Mouse (Mus musculus): Measurements from ENCODE around the gene Bloc1s4.

The Bloc1s4 gene

GRCm38 (mm10) chr5:36739829-36740228, 8.6 kb downstream of the Bloc1s4 start:
- no peak for DNase-seq (ENCODE audit: low spot score)

- no peak for DNase-seq (ENCODE audit: low spot score)
These were observed 9.4 kb downstream of the Bloc1s4 start for GRCm38 (mm10) chr5:36738799-36739615.

GRCm38 (mm10) chr5:36737765-36738164, 10.7 kb downstream of the Bloc1s4 start:
- DNase-seq (ENCODE audit: low spot score) = no peak

- DNase-seq (ENCODE audit: low spot score) = peak; percentile 47
These were observed 12.4 kb downstream of the Bloc1s4 start for GRCm38 (mm10) chr5:36736009-36736408.

GRCm38 (mm10) chr5:36735106-36735505, 13.3 kb downstream of the Bloc1s4 start:
- DNase-seq (ENCODE audit: low spot score) = no peak

- DNase-seq (ENCODE audit: low spot score) = no peak
These were observed 15.0 kb downstream of the Bloc1s4 start for GRCm38 (mm10) chr5:36733405-36733804.

GRCm38 (mm10) chr5:36731901-36732652, 16.4 kb downstream of the Bloc1s4 start:
- DNase-seq (ENCODE audit: low spot score) = no peak

GRCm38 (mm10) chr5:36730689-36731088, 17.8 kb downstream of the Bloc1s4 start:
- no peak for DNase-seq (ENCODE audit: low spot score)

- DNase-seq (ENCODE audit: low spot score) = no peak
These were observed 18.5 kb downstream of the Bloc1s4 start for GRCm38 (mm10) chr5:36729923-36730322.

- DNase-seq (ENCODE audit: low spot score) = no peak
These were observed 19.4 kb downstream of the Bloc1s4 start for GRCm38 (mm10) chr5:36729086-36729473.

- no peak for DNase-seq (ENCODE audit: low spot score)
These were observed 19.9 kb downstream of the Bloc1s4 start for GRCm38 (mm10) chr5:36728403-36729085.

GRCm38 (mm10) chr5:36727776-36728175, 20.7 kb downstream of the Bloc1s4 start:
- DNase-seq (ENCODE audit: low spot score) = no peak

GRCm38 (mm10) chr5:36727136-36727535, 21.3 kb downstream of the Bloc1s4 start:
- DNase-seq (ENCODE audit: low spot score) = no peak

GRCm38 (mm10) chr5:36726387-36726801, 22.1 kb downstream of the Bloc1s4 start:
- no peak for DNase-seq (ENCODE audit: low spot score)

GRCm38 (mm10) chr5:36725861-36726260, 22.6 kb downstream of the Bloc1s4 start:
- DNase-seq (ENCODE audit: low spot score) = no peak

- no peak for DNase-seq (ENCODE audit: low spot score)
These were observed 24.2 kb downstream of the Bloc1s4 start for GRCm38 (mm10) chr5:36724274-36724673.

GRCm38 (mm10) chr5:36723356-36723755, 25.1 kb downstream of the Bloc1s4 start:
- DNase-seq (ENCODE audit: low spot score) = no peak

- DNase-seq (ENCODE audit: low spot score) = no peak
These were observed 26.0 kb downstream of the Bloc1s4 start for GRCm38 (mm10) chr5:36722415-36722856.

- no peak for DNase-seq (ENCODE audit: low spot score)
These were observed 27.6 kb downstream of the Bloc1s4 start for GRCm38 (mm10) chr5:36720710-36721375.

GRCm38 (mm10) chr5:36720219-36720618, 28.2 kb downstream of the Bloc1s4 start:
- DNase-seq (ENCODE audit: low spot score) = no peak

GRCm38 (mm10) chr5:36719601-36720000, 28.8 kb downstream of the Bloc1s4 start:
- DNase-seq (ENCODE audit: low spot score) = no peak

- no peak for DNase-seq (ENCODE audit: low spot score)
These were observed 29.3 kb downstream of the Bloc1s4 start for GRCm38 (mm10) chr5:36719135-36719534.
